Mouse (Mus musculus) spleen, adult 2 months (tissue): ENCODE results near the gene Etv1. TPM values are rescaled to one million over a fixed set of nuclear protein-coding genes. Genes with fewer than 3 reads are reported as not detected.

ENCODE experiments used
- DNase-seq, 2 experiments: peaks; one replicate each; pipeline versions ENCODE4 v3.0.0 to v3.0.0-alpha.2; 2012 to 2021; ENCODE audit warnings: low spot score in 2 of 2, low read depth in 1 of 2
- H3K27ac ChIP-seq: fragments of 200-500 bp; 2 replicates; pipeline ENCODE4 v1.5.1; 2012; ENCODE audit warnings: low read length, inconsistent platforms; ENCODE audit not compliant: insufficient read depth
- H3K27me3 ChIP-seq: fragments of 200-500 bp; 2 replicates; pipeline ENCODE4 v1.6.1; 2012; ENCODE audit warnings: mild to moderate bottlenecking, moderate library complexity, low read length, inconsistent platforms; ENCODE audit not compliant: control insufficient read depth, insufficient read depth
- H3K36me3 ChIP-seq: fragments of 200-500 bp; 2 replicates; pipeline ENCODE4 v1.6.1; 2012; ENCODE audit warnings: mild to moderate bottlenecking, low read length, inconsistent platforms; ENCODE audit not compliant: control insufficient read depth, insufficient read depth
- H3K4me1 ChIP-seq: fragments of 200-500 bp; 2 replicates; pipeline ENCODE4 v1.6.1; 2011; ENCODE audit warnings: inconsistent platforms; ENCODE audit not compliant: control insufficient read depth, insufficient read depth, insufficient read length
- H3K4me3 ChIP-seq: fragments of 200-500 bp; 2 replicates; pipeline ENCODE4 v1.5.1; 2011; ENCODE audit warnings: mild to moderate bottlenecking, inconsistent platforms; ENCODE audit not compliant: insufficient read depth, insufficient read length; ENCODE audit errors: extremely low read depth
- CTCF ChIP-seq: fragments of 200-500 bp; IDR thresholded peaks from 2 replicates; pipeline ENCODE4 v1.5.1; 2011; ENCODE audit warnings: mild to moderate bottlenecking, inconsistent platforms; ENCODE audit not compliant: insufficient read depth, insufficient read length, insufficient replicate concordance; ENCODE audit errors: extremely low read depth
- POLR2A ChIP-seq: fragments of 200-500 bp; IDR thresholded peaks from 2 replicates; pipeline ENCODE4 v1.6.1; 2011; ENCODE audit warnings: low read depth, low read length, inconsistent platforms
- WGBS: fragments of 180-500 bp; shearing (Covaris S2); methylation state at CpG from one replicate; pipeline ENCODE4 v1.1.7; 2018; 5-methylcytosine and 5-hydroxymethylcytosine counted together
- polyA plus RNA-seq: library from polyadenylated mRNA; depleted of rRNA; stranded (reverse); fragments of >200 nt; gene quantifications from 2 replicates; pipeline ENCODE4 v1.2.3, GENCODE M21; 2012

Etv1 gene
- polyA plus RNA-seq, 1 experiment = 1.5 TPM

GRCm38 (mm10) chr12:38860168-38861115 lies 81.3 kb downstream of the Etv1 start:
- H3K27ac ChIP-seq = no peak overlapping the region
- WGBS = 69% methylated on average over 7 of the region's 7 CpGs
- DNase-seq = no peak
- H3K27me3 ChIP-seq = no peaks in the 10 kb centered on the region
- peaks cover 6% of the 10 kb centered on the region; the same call in 1 of the 2 replicates for H3K4me1 ChIP-seq
- no peak for TF ChIP-seq POLR2A
- no peak for TF ChIP-seq CTCF
- no peak overlapping the region for H3K4me3 ChIP-seq
- H3K36me3 ChIP-seq = no peaks in the 10 kb centered on the region

- no peak for DNase-seq
- Histone ChIP-seq H3K4me3 (no peak overlapping the region), H3K27me3 (no peaks in the 10 kb centered on the region), H3K4me1 (peaks cover 6% of the 10 kb centered on the region; the same call in 1 of the 2 replicates), H3K27ac (no peak overlapping the region; the same call in 1 of the 2 replicates), H3K36me3 (no peaks in the 10 kb centered on the region)
- TF ChIP-seq POLR2A = no peak
- TF ChIP-seq CTCF = no peak
- WGBS = 7% methylated on average over 4 of the region's 4 CpGs
Measured at GRCm38 (mm10) chr12:38863395-38863794, 84.2 kb downstream of the Etv1 start.

- Histone ChIP-seq H3K4me3 (no peak overlapping the region), H3K4me1 (peaks cover 6% of the 10 kb centered on the region; the same call in 1 of the 2 replicates), H3K27ac (peak overlapping the region; percentile 22; the same call in 1 of the 2 replicates), H3K27me3 (no peaks in the 10 kb centered on the region), H3K36me3 (no peaks in the 10 kb centered on the region)
- DNase-seq = no peak
- no peak for TF ChIP-seq POLR2A
- TF ChIP-seq CTCF = no peak
- 26% methylated on average over 3 of the region's 3 CpGs for WGBS
Measured at GRCm38 (mm10) chr12:38863982-38864828, 85.0 kb downstream of the Etv1 start.

GRCm38 (mm10) chr12:38874470-38874995 lies 95.4 kb downstream of the Etv1 start:
- Histone ChIP-seq H3K4me3 (no peak overlapping the region), H3K4me1 (no peaks in the 10 kb centered on the region), H3K27ac (no peak overlapping the region), H3K36me3 (no peaks in the 10 kb centered on the region), H3K27me3 (no peaks in the 10 kb centered on the region)
- no peak for DNase-seq
- TF ChIP-seq POLR2A = no peak
- TF ChIP-seq CTCF = no peak

GRCm38 (mm10) chr12:38904516-38904915 lies 125.3 kb downstream of the Etv1 start:
- TF ChIP-seq POLR2A = no peak
- TF ChIP-seq CTCF = no peak
- no peak for DNase-seq
- Histone ChIP-seq H3K4me3 (no peak overlapping the region), H3K27ac (no peak overlapping the region), H3K4me1 (no peaks in the 10 kb centered on the region), H3K36me3 (no peaks in the 10 kb centered on the region), H3K27me3 (no peaks in the 10 kb centered on the region)
- WGBS = 64% methylated on average over 3 of the region's 3 CpGs

- WGBS = 91% methylated on average over 6 of the region's 6 CpGs
- TF ChIP-seq POLR2A = no peak
- no peak for TF ChIP-seq CTCF
- Histone ChIP-seq H3K27me3 (no peaks in the 10 kb centered on the region), H3K27ac (no peak overlapping the region), H3K36me3 (no peaks in the 10 kb centered on the region), H3K4me1 (no peaks in the 10 kb centered on the region), H3K4me3 (no peak overlapping the region)
- no peak for DNase-seq
Measured at GRCm38 (mm10) chr12:38906314-38906713, 127.1 kb downstream of the Etv1 start.
